ENCODE assay signal across 8 mouse cellular contexts in the genomic region with DNA sequence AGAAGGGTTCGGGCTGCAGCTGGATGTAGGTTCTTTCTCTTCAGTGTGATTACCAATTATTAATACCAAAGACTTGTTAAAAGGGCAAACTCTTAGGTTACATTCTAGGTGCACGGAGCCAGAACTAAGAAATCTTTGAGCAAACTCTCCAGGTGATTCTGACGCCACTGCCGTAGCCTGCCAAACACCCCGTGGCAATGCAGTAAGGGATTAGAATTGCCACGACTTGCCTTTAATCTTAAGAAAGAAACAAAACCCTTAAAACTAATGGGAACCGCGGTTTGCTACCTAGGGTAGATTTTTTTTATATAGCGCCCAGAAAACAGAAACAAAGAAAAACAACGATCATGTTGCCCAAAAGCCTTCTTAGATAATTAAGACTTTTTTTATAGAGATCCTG. TPM values are rescaled to one million over a fixed set of nuclear protein-coding genes. Genes with fewer than 3 reads are reported as not detected.
DNase-seq lines count a peak whose midpoint lies in the region; ATAC-seq and TF ChIP-seq lines count a peak whose summit lies in the region.

No protein-coding gene starts in this region.

- no peak; the same call in 1 of the 2 replicates for TF ChIP-seq POLR2A in embryonic fibroblast, embryonic 13.5 days (IDR thresholded peaks at IDR 0.05; ENCODE audit: low read depth, low read length)
- TF ChIP-seq POLR2A in olfactory bulb, adult 2 months (IDR thresholded peaks at IDR 0.05; ENCODE audit: insufficient read depth, low read depth, low read length), result no peak
- no peak for TF ChIP-seq POLR2A in thymus, adult 2 months (IDR thresholded peaks at IDR 0.05; ENCODE audit: control insufficient read depth, extremely low read depth, insufficient read depth, low read length, poor library complexity)

- H3K27ac ChIP-seq in lung, embryonic 14.5 days (ENCODE audit: low read depth), result peak overlapping the region; percentile 99
- peak overlapping the region; percentile 95 for H3K27ac ChIP-seq in embryonic fibroblast, embryonic 13.5 days (ENCODE audit: insufficient read depth, low read length)
- H3K27ac ChIP-seq in limb, embryonic 11.5 days (replicated peaks; ENCODE audit: low read depth, low read length), result peak overlapping the region; percentile 95
- H3K27ac ChIP-seq in olfactory bulb, adult 2 months (ENCODE audit: insufficient read depth, low read depth, low read length), result peak overlapping the region; percentile 77; the same call in 1 of the 2 replicates
- H3K27ac ChIP-seq in thymus, adult 2 months (ENCODE audit: control insufficient read depth, insufficient read depth, low read length), result no peak overlapping the region

- WGBS in lung, embryonic 14.5 days, result 4% methylated on average over 10 of the region's 10 CpGs
- 8% methylated on average over 10 of the region's 10 CpGs for WGBS in limb, embryonic 11.5 days
- 5% methylated on average over 10 of the region's 10 CpGs for WGBS in olfactory bulb, adult 2 months
- WGBS in thymus, adult 2 months, result 9% methylated on average over 10 of the region's 10 CpGs

- TF ChIP-seq CTCF in lung, embryonic 14.5 days (IDR thresholded peaks at IDR 0.05; ENCODE audit: low read depth), result no peak
- no peak for TF ChIP-seq CTCF in embryonic fibroblast, embryonic 13.5 days (IDR thresholded peaks at IDR 0.05; ENCODE audit: borderline replicate concordance, insufficient read depth, low read length)
- no peak for TF ChIP-seq CTCF in olfactory bulb, adult 2 months (IDR thresholded peaks at IDR 0.05; ENCODE audit: insufficient read depth, low read depth, low read length)
- TF ChIP-seq CTCF in thymus, adult 2 months (IDR thresholded peaks at IDR 0.05; ENCODE audit: borderline replicate concordance, control insufficient read depth, extremely low read depth, insufficient read depth, low read length, poor library complexity), result no peak

- no peaks in the 10 kb centered on the region for H3K27me3 ChIP-seq in lung, embryonic 14.5 days (ENCODE audit: insufficient read depth, low read length)
- H3K27me3 ChIP-seq in limb, embryonic 11.5 days (ENCODE audit: control insufficient read depth, insufficient read depth, low read length), result no peaks in the 10 kb centered on the region
- H3K27me3 ChIP-seq in thymus, adult 2 months (ENCODE audit: control insufficient read depth, insufficient read depth, low read length), result peaks cover 5% of the 10 kb centered on the region; the same call in 1 of the 2 replicates

- ATAC-seq in lung, embryonic 14.5 days (ENCODE audit: insufficient read depth), result no peak
- ATAC-seq in limb, embryonic 11.5 days (ENCODE audit: insufficient number of reproducible peaks, low FRiP score, low TSS enrichment, low read depth), result no peak

- H3K9me3 ChIP-seq in lung, embryonic 14.5 days (ENCODE audit: low read depth, low read length), result no peaks in the 10 kb centered on the region
- H3K9me3 ChIP-seq in limb, embryonic 11.5 days (ENCODE audit: control insufficient read depth, low read length), result no peaks in the 10 kb centered on the region

- peak overlapping the region; percentile 91 for H3K9ac ChIP-seq in lung, embryonic 14.5 days
- H3K9ac ChIP-seq in limb, embryonic 11.5 days (ENCODE audit: low read length), result peak overlapping the region; percentile 87

- H3K4me3 ChIP-seq in lung, embryonic 14.5 days (ENCODE audit: low read depth, low read length), result peak overlapping the region; percentile 82
- peak overlapping the region; percentile 47 for H3K4me3 ChIP-seq in embryonic fibroblast, embryonic 13.5 days (ENCODE audit: insufficient read depth, low read length)
- peak overlapping the region; percentile 75 for H3K4me3 ChIP-seq in limb, embryonic 11.5 days (ENCODE audit: low read depth, low read length)
- peak overlapping the region; percentile 91; the same call in 1 of the 2 replicates for H3K4me3 ChIP-seq in olfactory bulb, adult 2 months (ENCODE audit: insufficient read depth, low read depth, low read length)
- no peak overlapping the region for H3K4me3 ChIP-seq in thymus, adult 2 months (ENCODE audit: control insufficient read depth, insufficient read depth, low read length)

- peak overlapping the region; percentile 64 for H3K4me2 ChIP-seq in lung, embryonic 14.5 days
- H3K4me2 ChIP-seq in limb, embryonic 11.5 days (ENCODE audit: low read depth, severe bottlenecking), result peak overlapping the region; percentile 74

- DNase-seq in lung, embryonic 14.5 days, result peak; percentile 57
- DNase-seq in lung, postnatal 25 days (ENCODE audit: low spot score), result no peak
- peak; percentile 47 for DNase-seq in limb, embryonic 11.5 days (ENCODE audit: low spot score)
- no peak for DNase-seq in urinary bladder, postnatal 4 days (ENCODE audit: low spot score in 2 of 2)
- no peak for DNase-seq in frontal cortex, postnatal 14 days (ENCODE audit: low spot score in 2 of 2)
- no peak for DNase-seq in thymus, adult 2 months

- no peaks in the 10 kb centered on the region for H3K36me3 ChIP-seq in lung, embryonic 14.5 days (ENCODE audit: insufficient read depth)
- no peaks in the 10 kb centered on the region for H3K36me3 ChIP-seq in limb, embryonic 11.5 days (ENCODE audit: control insufficient read depth, insufficient read depth, low read length)
- H3K36me3 ChIP-seq in thymus, adult 2 months (ENCODE audit: control insufficient read depth, insufficient read depth, low read length), result no peaks in the 10 kb centered on the region

- H3K4me1 ChIP-seq in lung, embryonic 14.5 days (ENCODE audit: insufficient read depth), result peaks cover 13% of the 10 kb centered on the region
- H3K4me1 ChIP-seq in embryonic fibroblast, embryonic 13.5 days (ENCODE audit: control insufficient read depth, insufficient read depth, low read length), result no peaks in the 10 kb centered on the region
- 0 out of 2 replicates have a peak, but pooled peaks cover 3% of the 10 kb centered on the region for H3K4me1 ChIP-seq in limb, embryonic 11.5 days (ENCODE audit: control insufficient read depth, insufficient read depth, low read length)
- 0 out of 2 replicates have a peak, but pooled peaks cover 2% of the 10 kb centered on the region for H3K4me1 ChIP-seq in olfactory bulb, adult 2 months (ENCODE audit: control insufficient read depth, insufficient read depth, low read length)
- peaks cover 11% of the 10 kb centered on the region for H3K4me1 ChIP-seq in thymus, adult 2 months (replicated peaks; ENCODE audit: control insufficient read depth, insufficient read depth, low read length)

RNA-seq across cellular contexts. Expression of a gene that starts 0.9 kb away (rescaled TPM):
- polyA plus RNA-seq in lung, embryonic 14.5 days (2014; fragmentation: Nextera tagmentation; extraction: Ambion mirVana), result 473 and 523 TPM in 2 replicates
- polyA plus RNA-seq in embryonic fibroblast, embryonic 13.5 days (2011; ENCODE audit: insufficient read length, low read depth, missing spikeins), result 875 and 1,137 TPM in 2 replicates
- 371 and 373 TPM in 2 replicates for polyA plus RNA-seq in limb, embryonic 11.5 days (2014; fragmentation: Nextera tagmentation; extraction: Ambion mirVana)
- polyA plus RNA-seq in olfactory bulb, adult 2 months (2012; ENCODE audit: insufficient read depth, insufficient read length, low replicate concordance, missing spikeins), result not detected in 2 replicates
- 13.9 and 15.6 TPM in 2 replicates for polyA plus RNA-seq in thymus, adult 2 months (2012; rRNA removed)

RNA-seq across cellular contexts. Expression of a gene that starts 51.2 kb away (rescaled TPM):
- polyA plus RNA-seq in lung, embryonic 14.5 days (2014; fragmentation: Nextera tagmentation; extraction: Ambion mirVana), result 1.6 and 2.0 TPM in 2 replicates
- polyA plus RNA-seq in embryonic fibroblast, embryonic 13.5 days (2011; ENCODE audit: insufficient read length, low read depth, missing spikeins), result 0.47 and 0.89 TPM in 2 replicates
- polyA plus RNA-seq in limb, embryonic 11.5 days (2014; fragmentation: Nextera tagmentation; extraction: Ambion mirVana), result 0.72 and 1.5 TPM in 2 replicates
- not detected in 2 replicates for polyA plus RNA-seq in olfactory bulb, adult 2 months (2012; ENCODE audit: insufficient read depth, insufficient read length, low replicate concordance, missing spikeins)
- polyA plus RNA-seq in thymus, adult 2 months (2012; rRNA removed), result 0.32 and 0.35 TPM in 2 replicates

Comparison
In these comparisons a context has a peak if more than half of its experiments do, and no peak if none do; other contexts are left out.
1. DNase-seq: peak in lung, embryonic 14.5 days (single experiment) and limb, embryonic 11.5 days (single experiment); none in lung, postnatal 25 days (single experiment), urinary bladder, postnatal 4 days (0 of 2), frontal cortex, postnatal 14 days (0 of 2) and thymus, adult 2 months (single experiment).